Mouse (Mus musculus) cerebellum, postnatal 14 days (tissue): ENCODE data around the gene Slc25a36.

Source experiments
- DNase-seq, 2 experiments: peaks; one replicate each; pipeline ENCODE4 v3.0.0; 2021; ENCODE audit warnings: mixed read lengths in 2 of 2

Gene Slc25a36

GRCm38 (mm10) chr9:97038010-97038409 is 72.9 kb downstream of the Slc25a36 start:
- DNase-seq: no peak

- DNase-seq: peak in 1 of 2 experiments; percentile 11
Measured at GRCm38 (mm10) chr9:97036656-97037055, 74.3 kb downstream of the Slc25a36 start.

GRCm38 (mm10) chr9:97027361-97027760 is 83.6 kb downstream of the Slc25a36 start:
- DNase-seq: no peak

- DNase-seq: no peak
Measured at GRCm38 (mm10) chr9:97026006-97026405, 85.0 kb downstream of the Slc25a36 start.
